In genomic region chr7:81735300-81736048, GRCm38 (mm10) we compare ENCODE assay signal across 21 mouse cellular contexts. TPM values are rescaled to one million over a fixed set of nuclear protein-coding genes. Genes with fewer than 3 reads are reported as not detected.
DNase-seq lines count a peak whose midpoint lies in the region; ATAC-seq lines count a peak whose summit lies in the region.
"Had no signal": no experiment of that assay in that cellular context is flagged by ENCODE, and none has a peak within 500 bp of the region (broad histone marks: within the 10 kb centered on the region; RNA-seq: fewer than 3 reads in every experiment).

No protein-coding gene starts in this region.

- no peak overlapping the region for H3K9ac ChIP-seq in lung, embryonic 15.5 days
- H3K9ac ChIP-seq in neural tube, embryonic 15.5 days (replicated peaks): no peak overlapping the region
- H3K9ac ChIP-seq: embryonic facial prominence, embryonic 13.5 days; forebrain, embryonic 12.5 days; heart, embryonic 13.5 days; hindbrain, embryonic 12.5 days had no signal

- WGBS in lung, embryonic 15.5 days: 46% methylated on average over 9 of the region's 9 CpGs
- 75% methylated on average over 9 of the region's 9 CpGs for WGBS in neural tube, embryonic 15.5 days

- no peaks in the 10 kb centered on the region for H3K36me3 ChIP-seq in lung, embryonic 15.5 days
- H3K36me3 ChIP-seq in neural tube, embryonic 15.5 days: no peaks in the 10 kb centered on the region
- H3K36me3 ChIP-seq: embryonic facial prominence, embryonic 13.5 days; forebrain, embryonic 12.5 days; heart, embryonic 13.5 days; hindbrain, embryonic 12.5 days had no signal

- H3K9me3 ChIP-seq in lung, embryonic 15.5 days: no peaks in the 10 kb centered on the region
- H3K9me3 ChIP-seq in neural tube, embryonic 15.5 days (replicated peaks): no peaks in the 10 kb centered on the region
- H3K9me3 ChIP-seq: embryonic facial prominence, embryonic 13.5 days; forebrain, embryonic 12.5 days; heart, embryonic 13.5 days; hindbrain, embryonic 12.5 days had no signal

- peak; percentile 81 for DNase-seq in heart, adult 11 months
- DNase-seq in heart, postnatal 10 days: no peak
- no peak for DNase-seq in lung, postnatal 4 days
- DNase-seq in urinary bladder, postnatal 36 days (ENCODE audit: low spot score in 2 of 2): peak; percentile 25 to 37
- no peak for DNase-seq in urinary bladder, postnatal 10 days (ENCODE audit: low spot score)
- DNase-seq in yolk sac, embryonic 10.5 days (ENCODE audit: low spot score): peak; percentile 53
- DNase-seq: adrenal gland, postnatal 10 days; cerebellum, adult 11-12 months; cerebellum, adult 9-10 months; cerebellum, postnatal 36 days; gastrocnemius, adult 2 months; gastrocnemius, postnatal 25 days; heart, postnatal 4 days had no signal

- no peaks in the 10 kb centered on the region for H3K4me1 ChIP-seq in lung, embryonic 15.5 days
- no peaks in the 10 kb centered on the region for H3K4me1 ChIP-seq in neural tube, embryonic 15.5 days
- H3K4me1 ChIP-seq: embryonic facial prominence, embryonic 13.5 days; forebrain, embryonic 12.5 days; hindbrain, embryonic 12.5 days had no signal

- no peak overlapping the region for H3K27ac ChIP-seq in lung, embryonic 15.5 days
- H3K27ac ChIP-seq in neural tube, embryonic 15.5 days (replicated peaks): no peak overlapping the region
- H3K27ac ChIP-seq: embryonic facial prominence, embryonic 13.5 days; forebrain, embryonic 12.5 days; gastrocnemius, adult 2 months; heart, embryonic 13.5 days; hindbrain, embryonic 12.5 days had no signal

- intact Hi-C loops in heart, postnatal 10 days (cut with DNase I): loop anchor here (5.0 kb wide), 1 partner anchor 103 kb away; no protein-coding TSS in a partner anchor

- H3K27me3 ChIP-seq in lung, embryonic 15.5 days: no peaks in the 10 kb centered on the region
- H3K27me3 ChIP-seq in neural tube, embryonic 15.5 days (replicated peaks): no peaks in the 10 kb centered on the region
- H3K27me3 ChIP-seq: embryonic facial prominence, embryonic 13.5 days; forebrain, embryonic 12.5 days; heart, embryonic 13.5 days; hindbrain, embryonic 12.5 days had no signal

- no peak overlapping the region for H3K4me3 ChIP-seq in lung, embryonic 15.5 days
- H3K4me3 ChIP-seq in neural tube, embryonic 15.5 days (replicated peaks): no peak overlapping the region
- H3K4me3 ChIP-seq: embryonic facial prominence, embryonic 13.5 days; forebrain, embryonic 12.5 days; gastrocnemius, adult 2 months; heart, embryonic 13.5 days; hindbrain, embryonic 12.5 days had no signal

- ATAC-seq in lung, embryonic 15.5 days (ENCODE audit: borderline replicate concordance, extremely low read depth, low FRiP score, low TSS enrichment): peak; percentile 49; the same call in 1 of the 2 replicates
- ATAC-seq in neural tube, embryonic 15.5 days (ENCODE audit: low FRiP score): no peak
- ATAC-seq: forebrain, embryonic 16.5 days; hindbrain, embryonic 16.5 days had no signal

- no peak overlapping the region for H3K4me2 ChIP-seq in lung, embryonic 15.5 days
- H3K4me2 ChIP-seq in neural tube, embryonic 15.5 days: no peak overlapping the region
- H3K4me2 ChIP-seq: embryonic facial prominence, embryonic 13.5 days; forebrain, embryonic 12.5 days; heart, embryonic 13.5 days; hindbrain, embryonic 12.5 days had no signal

RNA-seq across cellular contexts. Expression of gene Ramac, which starts 27.3 kb away (rescaled TPM):
- 10 to 100 TPM; 33.1 to 35.1 TPM for total RNA-seq in heart, postnatal 10 days (2021)
- 134 and 139 TPM in 2 replicates for polyA plus RNA-seq in lung, embryonic 15.5 days (2015; fragmentation: Nextera tagmentation; extraction: Ambion mirVana)
- 132 and 137 TPM in 2 replicates for polyA plus RNA-seq in neural tube, embryonic 15.5 days (2015; fragmentation: Nextera tagmentation; extraction: Ambion mirVana)

RNA-seq across cellular contexts. Expression of gene Homer2, which starts 28.1 kb away (rescaled TPM):
- total RNA-seq in heart, postnatal 10 days (2021): 10 to 100 TPM; 58.8 to 59.7 TPM
- 41.1 and 45.3 TPM in 2 replicates for polyA plus RNA-seq in lung, embryonic 15.5 days (2015; fragmentation: Nextera tagmentation; extraction: Ambion mirVana)
- 29.3 and 30.1 TPM in 2 replicates for polyA plus RNA-seq in neural tube, embryonic 15.5 days (2015; fragmentation: Nextera tagmentation; extraction: Ambion mirVana)

RNA-seq across cellular contexts. Expression of gene 3110040N11Rik, which starts 53.8 kb away (rescaled TPM):
- 10 to 100 TPM; 23.5 to 24.4 TPM for total RNA-seq in heart, postnatal 10 days (2021)
- 50.2 and 52.7 TPM in 2 replicates for polyA plus RNA-seq in lung, embryonic 15.5 days (2015; fragmentation: Nextera tagmentation; extraction: Ambion mirVana)
- polyA plus RNA-seq in neural tube, embryonic 15.5 days (2015; fragmentation: Nextera tagmentation; extraction: Ambion mirVana): 49.9 and 52.9 TPM in 2 replicates

Comparison
In these comparisons a context has a peak if more than half of its experiments do, and no peak if none do; other contexts are left out.
1. DNase-seq: peak in heart, adult 11 months (single experiment), urinary bladder, postnatal 36 days (2 of 2) and yolk sac, embryonic 10.5 days (single experiment); none in heart, postnatal 10 days (0 of 2), lung, postnatal 4 days (0 of 2) and urinary bladder, postnatal 10 days (single experiment).